Mouse (Mus musculus) erythroblast, embryonic 14.5 days (primary cell): Measurements from ENCODE around the gene Stk32b.

Experiments used
- GATA1 ChIP-seq: IDR thresholded peaks from 2 replicates; pipeline ENCODE4 v1.6.1; 2012; ENCODE audit warnings: low read length, inconsistent platforms, mixed read lengths
- TAL1 ChIP-seq: IDR thresholded peaks from 3 replicates; pipeline ENCODE4 v1.6.1; 2012; ENCODE audit warnings: low read length, inconsistent platforms, mixed read lengths

DNA sequence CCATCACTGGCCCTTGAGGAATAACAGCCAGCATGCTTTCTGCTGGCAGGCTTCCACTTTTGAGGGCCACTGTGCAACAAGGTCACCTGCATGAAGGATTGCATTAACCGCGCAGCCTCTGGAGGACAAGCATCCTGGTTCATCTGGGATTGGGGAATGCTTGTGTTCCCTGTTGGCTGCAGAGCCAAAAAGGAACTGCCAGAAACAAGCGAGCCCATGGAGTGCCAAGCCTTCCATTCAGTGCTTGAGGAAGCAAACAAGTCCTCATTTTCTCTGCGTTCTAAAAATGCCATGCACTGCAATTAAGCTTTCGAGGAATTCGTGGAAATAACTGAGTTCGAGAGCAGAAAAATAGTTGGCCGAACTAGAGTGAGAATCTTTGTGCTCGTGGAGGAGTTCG is 251.5 kb downstream of the Stk32b start:
- no peak for TF ChIP-seq TAL1
- no peak for TF ChIP-seq GATA1
